Mouse (Mus musculus): ENCODE results near the gene Doc2g. TPM values are rescaled to one million over a fixed set of nuclear protein-coding genes. Genes with fewer than 3 reads are reported as not detected.

Doc2g gene
- polyA plus RNA-seq, 1 experiment: 2.5 TPM

DNA sequence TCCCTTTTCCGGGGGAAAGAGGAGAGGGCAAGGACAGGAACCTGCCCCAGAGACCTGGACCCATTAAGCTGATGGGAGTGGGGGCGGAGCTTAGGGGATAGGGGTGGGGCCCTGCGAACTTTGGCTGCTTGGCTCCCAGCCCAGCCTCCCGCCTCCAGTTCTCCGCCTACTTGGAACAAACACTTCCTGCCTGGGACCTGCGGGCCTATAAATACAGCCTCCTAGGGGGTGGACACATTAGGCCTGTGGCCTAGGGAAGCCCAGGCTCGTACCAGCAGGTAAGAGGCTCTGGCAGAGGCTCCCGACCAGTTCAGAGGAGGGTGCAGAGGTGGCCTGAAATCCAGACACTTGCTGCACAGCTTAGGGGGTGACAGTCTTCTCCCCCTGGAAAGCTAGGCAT lies 16.8 kb upstream of the Doc2g start, which contains the start of gene Acy3:
Acy3 (plus strand) TSS at position 237 of the 400 bp plus-strand sequence.
- H3K4me2 ChIP-seq (ENCODE audit: low read depth): peak within 1 kb of the TSS; percentile 28
- no peaks in the 10 kb centered on the region for H3K79me2 ChIP-seq (ENCODE audit: control insufficient read depth, insufficient read depth)
- peak; percentile 39 for TF ChIP-seq POLR2A (IDR thresholded peaks at IDR 0.05; ENCODE audit: insufficient read length, low read depth)
- no peak for TF ChIP-seq TCF3 (IDR thresholded peaks at IDR 0.05; ENCODE audit: insufficient read length, low read depth)
- H3K36me3 ChIP-seq (ENCODE audit: control insufficient read depth, insufficient read depth): no peaks in the 10 kb centered on the region
- peaks cover 6% of the 10 kb centered on the region for H3K27me3 ChIP-seq (ENCODE audit: control insufficient read depth, insufficient read depth, insufficient read length)
- H3ac ChIP-seq (ENCODE audit: control insufficient read depth, insufficient read length): no peak within 1 kb of the TSS
- no peak within 1 kb of the TSS for H3K4me3 ChIP-seq

DNA sequence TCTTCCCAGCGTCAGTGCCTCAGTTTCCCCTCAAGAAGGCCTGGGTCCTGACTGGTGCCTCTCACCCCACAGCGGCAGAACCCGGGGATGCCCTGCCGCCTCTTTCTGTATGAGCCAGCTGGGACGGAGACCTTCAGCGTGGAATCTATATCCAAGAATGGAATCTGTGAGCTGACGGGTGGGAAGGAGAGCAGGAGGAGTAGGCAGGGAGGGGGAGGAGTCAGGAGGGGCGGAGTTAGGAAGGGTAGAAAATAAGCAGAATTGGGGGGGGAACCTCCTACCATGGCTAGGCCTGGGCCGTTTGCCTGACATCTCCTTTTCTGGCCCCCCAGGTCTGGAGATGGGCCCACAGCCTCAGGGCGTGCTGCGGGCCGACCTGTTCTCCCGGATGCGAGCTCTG lies 15.0 kb upstream of the Doc2g start:
- H3K4me2 ChIP-seq (ENCODE audit: low read depth): no peak overlapping the region
- H3K4me3 ChIP-seq: no peak overlapping the region
- TF ChIP-seq TCF3 (IDR thresholded peaks at IDR 0.05; ENCODE audit: insufficient read length, low read depth) (no peak), E2F4 (IDR thresholded peaks at IDR 0.05; ENCODE audit: insufficient read depth) (no peak)
- no peak overlapping the region for H3ac ChIP-seq (ENCODE audit: control insufficient read depth, insufficient read length)
- H3K27me3 ChIP-seq (ENCODE audit: control insufficient read depth, insufficient read depth, insufficient read length): peaks cover 23% of the 10 kb centered on the region
- H3K36me3 ChIP-seq (ENCODE audit: control insufficient read depth, insufficient read depth): no peaks in the 10 kb centered on the region
- no peaks in the 10 kb centered on the region for H3K79me2 ChIP-seq (ENCODE audit: control insufficient read depth, insufficient read depth)

- peaks cover 28% of the 10 kb centered on the region for H3K27me3 ChIP-seq (ENCODE audit: control insufficient read depth, insufficient read depth, insufficient read length)
- H3ac ChIP-seq (ENCODE audit: control insufficient read depth, insufficient read length): no peak overlapping the region
- H3K79me2 ChIP-seq (ENCODE audit: control insufficient read depth, insufficient read depth): no peaks in the 10 kb centered on the region
- TF ChIP-seq CEBPB (IDR thresholded peaks at IDR 0.05; ENCODE audit: insufficient read depth, poor library complexity, severe bottlenecking): no peak
- no peak for TF ChIP-seq MYOG (IDR thresholded peaks at IDR 0.05; ENCODE audit: control insufficient read depth in 1 of 3, insufficient read depth in 1 of 3, insufficient read length in 2 of 3, low read depth in 2 of 3)
- TF ChIP-seq MAX (IDR thresholded peaks at IDR 0.05; ENCODE audit: low read depth): no peak
- no peak for TF ChIP-seq TCF3 (IDR thresholded peaks at IDR 0.05; ENCODE audit: insufficient read length, low read depth)
- no peak for TF ChIP-seq MYOD1 (IDR thresholded peaks at IDR 0.05; ENCODE audit: control insufficient read depth in 1 of 3, insufficient read length in 2 of 3, low read depth in 2 of 3)
- no peak for TF ChIP-seq POLR2AphosphoS2 (IDR thresholded peaks at IDR 0.05; ENCODE audit: insufficient read length, low read depth)
- no peak for TF ChIP-seq TCF12 (IDR thresholded peaks at IDR 0.05; ENCODE audit: insufficient read depth, poor library complexity, severe bottlenecking)
- TF ChIP-seq SRF (IDR thresholded peaks at IDR 0.05; ENCODE audit: control insufficient read depth, insufficient read length, low read depth): no peak
- no peak for TF ChIP-seq USF1 (IDR thresholded peaks at IDR 0.05; ENCODE audit: low read depth)
- TF ChIP-seq E2F4 (IDR thresholded peaks at IDR 0.05; ENCODE audit: insufficient read depth): no peak
- no peak for TF ChIP-seq REST (IDR thresholded peaks at IDR 0.05; ENCODE audit: insufficient read depth, insufficient read length)
- no peak for TF ChIP-seq POLR2A (IDR thresholded peaks at IDR 0.05; ENCODE audit: insufficient read length, low read depth)
- H3K36me3 ChIP-seq (ENCODE audit: control insufficient read depth, insufficient read depth): no peaks in the 10 kb centered on the region
- H3K4me3 ChIP-seq: no peak overlapping the region
- no peak overlapping the region for H3K4me2 ChIP-seq (ENCODE audit: low read depth)
Observed at GRCm38 (mm10) chr19:3988750-3989149, 14.4 kb upstream of the Doc2g start.

DNA sequence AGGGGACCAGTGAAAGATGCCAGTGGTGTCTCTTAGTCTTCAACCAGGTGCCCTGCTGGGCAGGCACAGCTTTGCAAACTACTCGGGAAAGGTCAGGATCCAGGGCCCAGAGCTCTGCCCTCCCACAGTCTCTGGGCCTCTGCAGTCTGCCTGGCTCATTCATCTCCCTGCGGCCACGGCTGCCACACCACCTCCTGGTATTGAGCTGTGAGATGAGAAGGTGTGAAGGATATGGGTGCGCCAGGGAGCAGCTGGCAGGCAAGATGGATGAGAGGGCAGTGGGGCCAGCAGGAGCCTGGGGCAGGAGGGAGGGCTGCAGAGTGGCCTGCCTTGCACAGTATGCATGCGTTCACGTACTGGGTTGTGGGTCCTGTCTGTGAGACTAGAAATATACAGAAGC lies 12.3 kb upstream of the Doc2g start:
- TF ChIP-seq E2F4 (IDR thresholded peaks at IDR 0.05; ENCODE audit: insufficient read depth) (no peak), MYOG (IDR thresholded peaks at IDR 0.05; ENCODE audit: control insufficient read depth in 1 of 3, insufficient read depth in 1 of 3, insufficient read length in 2 of 3, low read depth in 2 of 3) (peak in 1 of 3 experiments; percentile 34), USF1 (IDR thresholded peaks at IDR 0.05; ENCODE audit: low read depth) (no peak), MAX (IDR thresholded peaks at IDR 0.05; ENCODE audit: low read depth) (no peak), TCF3 (IDR thresholded peaks at IDR 0.05; ENCODE audit: insufficient read length, low read depth) (no peak), POLR2A (IDR thresholded peaks at IDR 0.05; ENCODE audit: insufficient read length, low read depth) (no peak), SRF (IDR thresholded peaks at IDR 0.05; ENCODE audit: control insufficient read depth, insufficient read length, low read depth) (no peak), CEBPB (IDR thresholded peaks at IDR 0.05; ENCODE audit: insufficient read depth, poor library complexity, severe bottlenecking) (no peak), MYOD1 (IDR thresholded peaks at IDR 0.05; ENCODE audit: control insufficient read depth in 1 of 3, insufficient read length in 2 of 3, low read depth in 2 of 3) (peak in 1 of 3 experiments; percentile 60)
- Histone ChIP-seq H3K4me3 (no peak overlapping the region), H3K36me3 (ENCODE audit: control insufficient read depth, insufficient read depth) (no peaks in the 10 kb centered on the region), H3K4me2 (ENCODE audit: low read depth) (no peak overlapping the region), H3K79me2 (ENCODE audit: control insufficient read depth, insufficient read depth) (no peaks in the 10 kb centered on the region), H3K27me3 (ENCODE audit: control insufficient read depth, insufficient read depth, insufficient read length) (peaks cover 28% of the 10 kb centered on the region), H3ac (ENCODE audit: control insufficient read depth, insufficient read length) (no peak overlapping the region)

DNA sequence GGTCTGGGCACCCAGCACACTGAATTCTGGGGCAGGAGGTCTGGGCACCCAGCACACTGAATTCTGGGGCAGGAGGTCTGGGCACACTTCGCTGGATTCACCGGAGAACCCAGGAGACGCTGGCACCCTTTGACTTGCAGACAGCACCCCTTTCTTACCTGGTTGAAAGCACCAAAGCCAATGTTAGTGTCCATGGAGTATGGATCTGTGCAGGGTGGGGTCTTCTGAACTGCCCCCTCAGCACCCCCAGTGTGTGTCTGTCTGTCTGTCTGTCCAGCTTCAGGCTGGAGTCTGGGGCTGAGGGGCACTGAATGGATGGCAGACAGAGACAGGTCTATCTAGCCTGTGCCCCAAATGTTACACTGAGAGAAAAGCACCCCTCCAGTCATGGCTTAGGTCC lies 11.6 kb upstream of the Doc2g start:
- TF ChIP-seq SRF (IDR thresholded peaks at IDR 0.05; ENCODE audit: control insufficient read depth, insufficient read length, low read depth) (no peak), MYOG (IDR thresholded peaks at IDR 0.05; ENCODE audit: control insufficient read depth in 1 of 3, insufficient read depth in 1 of 3, insufficient read length in 2 of 3, low read depth in 2 of 3) (no peak), E2F4 (IDR thresholded peaks at IDR 0.05; ENCODE audit: insufficient read depth) (no peak), POLR2AphosphoS2 (IDR thresholded peaks at IDR 0.05; ENCODE audit: insufficient read length, low read depth) (no peak), MAX (IDR thresholded peaks at IDR 0.05; ENCODE audit: low read depth) (no peak)
- peaks cover 28% of the 10 kb centered on the region for H3K27me3 ChIP-seq (ENCODE audit: control insufficient read depth, insufficient read depth, insufficient read length)
- no peaks in the 10 kb centered on the region for H3K36me3 ChIP-seq (ENCODE audit: control insufficient read depth, insufficient read depth)
- no peak overlapping the region for H3K4me3 ChIP-seq
- no peak overlapping the region for H3K4me2 ChIP-seq (ENCODE audit: low read depth)
- H3K79me2 ChIP-seq (ENCODE audit: control insufficient read depth, insufficient read depth): no peaks in the 10 kb centered on the region
- no peak overlapping the region for H3ac ChIP-seq (ENCODE audit: control insufficient read depth, insufficient read length)
